Mouse (Mus musculus) midbrain, postnatal 0 days (tissue): ENCODE data around the gene Rad18. TPM values are rescaled to one million over a fixed set of nuclear protein-coding genes. Genes with fewer than 3 reads are reported as not detected.

Source experiments
- ATAC-seq: fragments of 200-750 bp; cut with Nextera tagmentation; 2 replicates; pipeline ENCODE4 v1.8.0; 2017; ENCODE audit warnings: moderate number of reproducible peaks, mild to moderate bottlenecking, moderate TSS enrichment, moderate library complexity; ENCODE audit not compliant: low FRiP score
- DNase-seq: peaks from one replicate; pipeline ENCODE4 v3.0.0-alpha.2; 2015; ENCODE audit warnings: low spot score
- H3K27ac ChIP-seq: fragments of 300-500 bp; sonication (generic); 2 replicates; pipeline ENCODE4 v1.5.1; 2014; ENCODE audit warnings: low read depth, mild to moderate bottlenecking, low read length, mixed read lengths
- H3K27me3 ChIP-seq: fragments of 300-500 bp; sonication (generic); 2 replicates; pipeline ENCODE4 v1.6.1; 2014; ENCODE audit warnings: low read length, control low read depth, mixed read lengths; ENCODE audit not compliant: insufficient read depth
- H3K36me3 ChIP-seq: fragments of 300-500 bp; sonication (generic); 2 replicates; pipeline ENCODE4 v1.6.1; 2014; ENCODE audit warnings: low read length, control low read depth, mixed read lengths; ENCODE audit not compliant: insufficient read depth
- H3K4me1 ChIP-seq: fragments of 300-500 bp; sonication (generic); 2 replicates; pipeline ENCODE4 v1.6.1; 2014; ENCODE audit warnings: mild to moderate bottlenecking, control low read depth, antibody characterized with exemption, low read length, mixed read lengths; ENCODE audit not compliant: insufficient read depth
- H3K4me2 ChIP-seq: fragments of 300-500 bp; sonication (generic); 2 replicates; pipeline ENCODE4 v1.6.1; 2014; ENCODE audit warnings: low read depth, mild to moderate bottlenecking, low read length, mixed read lengths; ENCODE audit not compliant: poor library complexity, severe bottlenecking
- H3K4me3 ChIP-seq: fragments of 300-500 bp; sonication (generic); 2 replicates; pipeline ENCODE4 v1.5.1; 2014; ENCODE audit warnings: low read depth, mild to moderate bottlenecking, low read length, moderate library complexity
- H3K9ac ChIP-seq: fragments of 300-500 bp; sonication (generic); replicated peaks from 2 replicates; pipeline ENCODE4 v1.6.1; 2014; ENCODE audit warnings: mild to moderate bottlenecking, low read length, moderate library complexity, mixed read lengths; ENCODE audit not compliant: poor library complexity, severe bottlenecking
- H3K9me3 ChIP-seq: fragments of 300-500 bp; sonication (generic); 2 replicates; pipeline ENCODE4 v1.6.1; 2016; ENCODE audit warnings: low read length, control low read depth
- CTCF ChIP-seq: IDR thresholded peaks from 2 replicates; pipeline ENCODE4 v1.5.1; 2016; ENCODE audit warnings: antibody characterized with exemption, mild to moderate bottlenecking
- WGBS: fragments of 180-500 bp; shearing (Covaris S2); extraction: QIAGEN DNeasy Blood & Tissue Kit; methylation state at CpG from one replicate; pipeline ENCODE4 v1.1.7; 2014; 5-methylcytosine and 5-hydroxymethylcytosine counted together
- polyA plus RNA-seq: library from polyadenylated mRNA; unstranded; fragments of >200 nt; fragmentation: Nextera tagmentation; extraction: Ambion mirVana; gene quantifications from 2 replicates; pipeline ENCODE4 v1.2.1, GENCODE M21; 2015
- total RNA-seq: library from RNA; depleted of rRNA; stranded (reverse); fragments of >200 nt; gene quantifications from 2 replicates; pipeline ENCODE4 v1.2.3, GENCODE M21; 2014; rRNA removed

Gene Rad18
- total and polyA plus RNA-seq, 2 experiments from 2014 or later, result 6.4 to 13.5 TPM

DNA sequence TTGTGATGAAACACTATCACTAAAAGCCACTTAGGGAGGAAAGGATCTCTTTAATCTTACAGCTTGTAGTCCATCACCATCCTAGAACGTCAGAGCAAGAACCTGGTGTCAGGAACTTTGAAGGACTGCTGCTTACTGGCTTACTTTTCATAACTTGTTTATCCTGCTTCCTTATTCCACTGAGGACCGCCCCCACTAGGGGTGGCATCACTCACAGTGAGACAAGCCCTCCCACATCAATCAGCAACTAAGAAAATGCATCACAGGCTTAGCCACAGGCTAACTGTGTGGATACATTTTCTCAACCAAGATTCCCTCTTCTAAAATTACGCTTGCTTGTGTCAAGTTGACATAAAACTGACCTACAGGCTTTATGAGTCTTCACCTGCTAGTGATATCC, 121.9 kb downstream of the Rad18 start:
- Histone ChIP-seq H3K4me2 (no peak overlapping the region), H3K27me3 (no peaks in the 10 kb centered on the region), H3K27ac (no peak overlapping the region), H3K9me3 (no peaks in the 10 kb centered on the region), H3K4me3 (no peak overlapping the region), H3K4me1 (no peaks in the 10 kb centered on the region), H3K36me3 (no peaks in the 10 kb centered on the region), H3K9ac (no peak overlapping the region)
- no peak for ATAC-seq
- WGBS, result 86% methylated on average over 3 of the region's 3 CpGs
- DNase-seq, result no peak
- no peak for TF ChIP-seq CTCF

DNA sequence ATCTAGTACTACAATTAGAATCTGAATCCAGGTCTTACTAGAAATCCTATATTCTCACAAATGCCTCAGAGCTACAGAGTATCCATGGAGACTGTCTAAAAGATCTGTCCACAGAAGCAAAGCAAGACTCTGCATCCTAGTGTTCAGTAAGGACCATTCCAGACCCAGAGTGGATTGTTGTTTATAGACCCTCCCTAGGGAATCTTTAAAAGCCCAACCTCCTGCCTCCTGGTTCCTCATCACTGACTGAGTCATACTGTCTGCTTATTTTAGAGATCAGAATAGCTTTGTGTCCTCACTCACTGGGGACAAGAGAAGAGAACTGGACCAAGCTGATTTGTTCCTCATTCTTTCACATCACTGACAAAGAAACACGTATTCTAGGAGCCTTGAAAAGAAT, 126.1 kb downstream of the Rad18 start:
- no peak overlapping the region for H3K9ac ChIP-seq
- WGBS, result 39% methylated on average over 1 of the region's 1 CpGs
- no peaks in the 10 kb centered on the region for H3K27me3 ChIP-seq
- ATAC-seq (no peak), DNase-seq (no peak)
- no peaks in the 10 kb centered on the region for H3K4me1 ChIP-seq
- no peaks in the 10 kb centered on the region for H3K36me3 ChIP-seq
- no peak for TF ChIP-seq CTCF
- no peaks in the 10 kb centered on the region for H3K9me3 ChIP-seq
- no peak overlapping the region for H3K4me2 ChIP-seq
- no peak overlapping the region for H3K4me3 ChIP-seq
- no peak overlapping the region for H3K27ac ChIP-seq

Other genes with a start within 250 kb of the Rad18 start
- gene Cav3, start 237.2 kb downstream of the Rad18 start, total RNA-seq, result not detected in 2 replicates
- not detected in 2 replicates for gene Cav3, start 237.2 kb downstream of the Rad18 start, polyA plus RNA-seq
- 4.9 and 5.9 TPM in 2 replicates for gene Oxtr, start 206.7 kb downstream of the Rad18 start, total RNA-seq
- gene Oxtr, start 206.7 kb downstream of the Rad18 start, polyA plus RNA-seq, result 2.9 and 3.2 TPM in 2 replicates